Mouse (Mus musculus): ENCODE data around the gene Basp1.

- no peak for TF ChIP-seq GATA1 (IDR thresholded peaks at IDR 0.05; ENCODE audit: borderline replicate concordance, low read length)
- no peak for TF ChIP-seq FLI1 (IDR thresholded peaks at IDR 0.05; ENCODE audit: low read length)
These were observed 40.1 kb downstream of the Basp1 start for GRCm38 (mm10) chr15:25373486-25373885.
